27 mouse cellular contexts compared by ENCODE assay signal in genomic region chr11:118079750-118080149, GRCm38 (mm10). TPM values are rescaled to one million over a fixed set of nuclear protein-coding genes. Genes with fewer than 3 reads are reported as not detected.
A peak's percentile ranks its signal among the peaks of the same experiment; 100 is the strongest.
DNase-seq lines count a peak whose midpoint lies in the region; ATAC-seq lines count a peak whose summit lies in the region.
"Had no signal": no experiment of that assay in that cellular context is flagged by ENCODE, and none has a peak within 500 bp of the region (broad histone marks: within the 10 kb centered on the region; RNA-seq: fewer than 3 reads in every experiment).

No protein-coding gene starts in this region.

- H3K9me3 ChIP-seq in heart, embryonic 11.5 days (replicated peaks; ENCODE audit: control insufficient read depth, low read length): no peaks in the 10 kb centered on the region
- no peaks in the 10 kb centered on the region for H3K9me3 ChIP-seq in midbrain, embryonic 10.5 days (replicated peaks)
- H3K9me3 ChIP-seq in midbrain, embryonic 13.5 days: no peaks in the 10 kb centered on the region
- H3K9me3 ChIP-seq: embryonic facial prominence, embryonic 13.5 days; forebrain, embryonic 10.5 days; forebrain, embryonic 13.5 days; heart, embryonic 13.5 days had no signal

- DNase-seq in heart, postnatal 10 days: no peak
- no peak for DNase-seq in midbrain, embryonic 10.5 days (ENCODE audit: low spot score)
- DNase-seq in ZHBTc4 (ENCODE audit: low read depth, low spot score): peak; percentile 62
- no peak for DNase-seq in cerebellum, postnatal 36 days
- DNase-seq: adrenal gland, adult 8-10 months; adrenal gland, postnatal 25 days; cerebellum, adult 11-12 months; cerebellum, adult 8-10 months; cerebellum, postnatal 14 days; gastrocnemius, postnatal 10 days; gastrocnemius, postnatal 36 days; heart, adult 2 months; kidney, adult 18-20 months had no signal

- ATAC-seq in heart, embryonic 11.5 days (replicated peaks; ENCODE audit: insufficient number of reproducible peaks, low FRiP score, low TSS enrichment): no peak
- ATAC-seq in midbrain, embryonic 13.5 days: no peak
- ATAC-seq: CD4-positive, CD25-positive, alpha-beta regulatory T cell, adult 4 months; forebrain, embryonic 13.5 days; forebrain, embryonic 16.5 days; hindbrain, postnatal 0 days; inflammation-experienced regulatory T-cells, adult 6 months; intestine, embryonic 16.5 days had no signal

- peaks cover under 1% of the 10 kb centered on the region; the same call in 1 of the 2 replicates for H3K4me1 ChIP-seq in heart, embryonic 11.5 days (ENCODE audit: control insufficient read depth, insufficient read depth, low read length)
- H3K4me1 ChIP-seq in midbrain, embryonic 10.5 days: peaks cover 22% of the 10 kb centered on the region
- no peaks in the 10 kb centered on the region for H3K4me1 ChIP-seq in midbrain, embryonic 13.5 days (replicated peaks)
- H3K4me1 ChIP-seq: forebrain, embryonic 13.5 days had no signal

- peaks cover 2% of the 10 kb centered on the region; the same call in 1 of the 2 replicates for H3K27me3 ChIP-seq in heart, embryonic 11.5 days (ENCODE audit: control insufficient read depth, insufficient read depth, low read length)
- no peaks in the 10 kb centered on the region for H3K27me3 ChIP-seq in midbrain, embryonic 10.5 days (ENCODE audit: low read depth, poor library complexity, severe bottlenecking)
- no peaks in the 10 kb centered on the region for H3K27me3 ChIP-seq in midbrain, embryonic 13.5 days
- H3K27me3 ChIP-seq: embryonic facial prominence, embryonic 13.5 days; forebrain, embryonic 13.5 days had no signal

- intact Hi-C loops in heart, postnatal 10 days (cut with DNase I): loop anchor here (10.0 kb wide), 2 partner anchors 295 to 325 kb away; partner anchors contain the start of gene Lgals3bp

- H3K9ac ChIP-seq in heart, embryonic 11.5 days (ENCODE audit: low read depth, low read length): 0 out of 2 replicates have a peak overlapping the region, but pooled peaks have one; percentile 8
- H3K9ac ChIP-seq in midbrain, embryonic 13.5 days (replicated peaks): no peak overlapping the region
- H3K9ac ChIP-seq: embryonic facial prominence, embryonic 13.5 days; forebrain, embryonic 13.5 days; heart, embryonic 13.5 days; hindbrain, embryonic 14.5 days had no signal

- H3K4me3 ChIP-seq in heart, embryonic 11.5 days (ENCODE audit: low read depth, low read length): no peak overlapping the region
- H3K4me3 ChIP-seq in midbrain, embryonic 10.5 days: no peak overlapping the region
- no peak overlapping the region for H3K4me3 ChIP-seq in midbrain, embryonic 13.5 days (replicated peaks)
- H3K4me3 ChIP-seq: embryonic facial prominence, embryonic 13.5 days; forebrain, embryonic 10.5 days; forebrain, embryonic 13.5 days; heart, adult 2 months; heart, embryonic 13.5 days had no signal

- no peak overlapping the region for H3K4me2 ChIP-seq in heart, embryonic 11.5 days
- no peak overlapping the region for H3K4me2 ChIP-seq in midbrain, embryonic 13.5 days (replicated peaks)
- H3K4me2 ChIP-seq: embryonic facial prominence, embryonic 13.5 days; forebrain, embryonic 13.5 days; heart, embryonic 13.5 days; hindbrain, embryonic 14.5 days had no signal

- 67% methylated on average over 14 of the region's 14 CpGs for WGBS in heart, embryonic 11.5 days (ENCODE audit: insufficient replicate concordance)
- WGBS in midbrain, embryonic 10.5 days: 81% methylated on average over 14 of the region's 14 CpGs
- WGBS in midbrain, embryonic 13.5 days: 77% methylated on average over 14 of the region's 14 CpGs

- H3K27ac ChIP-seq in heart, embryonic 11.5 days (ENCODE audit: low read depth, low read length): no peak overlapping the region
- H3K27ac ChIP-seq in midbrain, embryonic 10.5 days (replicated peaks): peak overlapping the region; percentile 52; the same call in 1 of the 2 replicates
- H3K27ac ChIP-seq in midbrain, embryonic 13.5 days: no peak overlapping the region
- H3K27ac ChIP-seq: embryonic facial prominence, embryonic 13.5 days; forebrain, embryonic 10.5 days; forebrain, embryonic 13.5 days; heart, adult 2 months; heart, embryonic 13.5 days; hindbrain, embryonic 14.5 days; hindbrain, postnatal 0 days had no signal

- no peaks in the 10 kb centered on the region for H3K36me3 ChIP-seq in heart, embryonic 11.5 days (ENCODE audit: control insufficient read depth, insufficient read depth, low read length)
- H3K36me3 ChIP-seq in midbrain, embryonic 10.5 days: no peaks in the 10 kb centered on the region
- no peaks in the 10 kb centered on the region for H3K36me3 ChIP-seq in midbrain, embryonic 13.5 days
- H3K36me3 ChIP-seq: embryonic facial prominence, embryonic 13.5 days; forebrain, embryonic 10.5 days; heart, embryonic 13.5 days had no signal

RNA-seq across cellular contexts. Expression of gene Dnah17, which starts 50.7 kb away (rescaled TPM):
- 0.04 and 0.20 TPM in 2 replicates for polyA plus RNA-seq in heart, embryonic 11.5 days (2014; fragmentation: Nextera tagmentation; extraction: Ambion mirVana)
- total RNA-seq in heart, postnatal 10 days (2021): under 1 TPM; 0.12 TPM
- polyA plus RNA-seq in midbrain, embryonic 10.5 days (2016; fragmentation: Nextera tagmentation; extraction: Ambion mirVana): 0.14 and 0.17 TPM in 2 replicates
- polyA plus RNA-seq in midbrain, embryonic 13.5 days (2015; fragmentation: Nextera tagmentation; extraction: Ambion mirVana): 0.19 and 0.34 TPM in 2 replicates
- total RNA-seq: common myeloid progenitor, adult 5-6 weeks; granulocyte monocyte progenitor cell, adult 5-6 weeks; hindbrain, postnatal 0 days had no signal
